Mouse (Mus musculus) limb, embryonic 12.5 days (tissue): ENCODE measurements around the gene Alpl. TPM values are rescaled to one million over a fixed set of nuclear protein-coding genes. Genes with fewer than 3 reads are reported as not detected.

ENCODE experiments used
- ATAC-seq: fragments of 200-750 bp; cut with Nextera tagmentation; 2 replicates; pipeline ENCODE4 v1.8.0; 2017; ENCODE audit warnings: low read depth, moderate TSS enrichment; ENCODE audit not compliant: insufficient number of reproducible peaks, insufficient read depth, low FRiP score, low TSS enrichment
- H3K27ac ChIP-seq: fragments of 300-500 bp; sonication (generic); 2 replicates; pipeline ENCODE4 v1.5.1; 2016; ENCODE audit warnings: mild to moderate bottlenecking, moderate library complexity
- H3K27me3 ChIP-seq: fragments of 300-500 bp; sonication (generic); 2 replicates; pipeline ENCODE4 v1.6.1; 2016; ENCODE audit warnings: mild to moderate bottlenecking, moderate library complexity
- H3K36me3 ChIP-seq: fragments of 300-500 bp; sonication (generic); 2 replicates; pipeline ENCODE4 v1.6.1; 2016; ENCODE audit warnings: mild to moderate bottlenecking, moderate library complexity
- H3K4me1 ChIP-seq: fragments of 300-500 bp; sonication (generic); replicated peaks from 2 replicates; pipeline ENCODE4 v1.6.1; 2016
- H3K4me2 ChIP-seq: fragments of 300-500 bp; sonication (generic); 2 replicates; pipeline ENCODE4 v1.6.1; 2016; ENCODE audit warnings: mild to moderate bottlenecking, moderate library complexity
- H3K4me3 ChIP-seq: fragments of 300-500 bp; sonication (generic); replicated peaks from 2 replicates; pipeline ENCODE4 v1.5.1; 2016; ENCODE audit warnings: mild to moderate bottlenecking
- H3K9ac ChIP-seq: fragments of 300-500 bp; sonication (generic); replicated peaks from 2 replicates; pipeline ENCODE4 v1.6.1; 2016; ENCODE audit warnings: mild to moderate bottlenecking, moderate library complexity
- H3K9me3 ChIP-seq: fragments of 300-500 bp; sonication (generic); 2 replicates; pipeline ENCODE4 v1.6.1; 2016; ENCODE audit warnings: mild to moderate bottlenecking, moderate library complexity
- WGBS: fragments of 180-500 bp; shearing (Covaris S2); methylation state at CpG from one replicate; pipeline ENCODE4 v1.1.7; 2016; 5-methylcytosine and 5-hydroxymethylcytosine counted together
- polyA plus RNA-seq: library from polyadenylated mRNA; unstranded; fragments of >200 nt; fragmentation: Nextera tagmentation; extraction: Ambion mirVana; gene quantifications from 2 replicates; pipeline ENCODE4 v1.2.1, GENCODE M21; 2016

Alpl gene
- polyA plus RNA-seq, 1 experiment from 2014 or later, result 2.3 TPM

GRCm38 (mm10) chr4:137823542-137823941 lies 27.4 kb upstream of the Alpl start:
- Histone ChIP-seq H3K27me3 (peaks cover 7% of the 10 kb centered on the region; the same call in 1 of the 2 replicates), H3K4me1 (no peaks in the 10 kb centered on the region), H3K4me3 (no peak overlapping the region), H3K9ac (no peak overlapping the region), H3K27ac (no peak overlapping the region), H3K9me3 (0 out of 2 replicates have a peak, but pooled peaks cover 5% of the 10 kb centered on the region), H3K4me2 (no peak overlapping the region), H3K36me3 (no peaks in the 10 kb centered on the region)
- 88% methylated on average over 3 of the region's 3 CpGs for WGBS
- ATAC-seq, result no peak

DNA sequence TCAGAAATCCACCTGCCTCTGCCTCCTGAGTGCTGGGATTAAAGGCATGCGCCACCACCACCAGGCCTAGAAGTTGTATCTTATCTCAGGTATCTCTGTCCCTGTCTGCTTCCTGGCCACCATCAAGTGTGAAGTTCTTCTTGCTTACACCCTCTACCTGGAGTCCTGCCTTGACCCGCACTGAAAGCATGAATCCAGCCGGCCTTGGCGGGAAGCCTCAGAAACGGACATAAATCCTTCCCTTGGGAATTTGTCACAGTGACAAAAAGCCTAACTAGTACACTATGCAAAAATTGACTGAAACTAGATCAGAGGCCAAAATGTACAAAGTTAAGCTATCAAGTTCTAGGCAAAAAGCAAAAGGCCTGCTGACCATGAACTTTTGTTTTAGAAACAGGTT lies 26.4 kb upstream of the Alpl start:
- ATAC-seq, result no peak

DNA sequence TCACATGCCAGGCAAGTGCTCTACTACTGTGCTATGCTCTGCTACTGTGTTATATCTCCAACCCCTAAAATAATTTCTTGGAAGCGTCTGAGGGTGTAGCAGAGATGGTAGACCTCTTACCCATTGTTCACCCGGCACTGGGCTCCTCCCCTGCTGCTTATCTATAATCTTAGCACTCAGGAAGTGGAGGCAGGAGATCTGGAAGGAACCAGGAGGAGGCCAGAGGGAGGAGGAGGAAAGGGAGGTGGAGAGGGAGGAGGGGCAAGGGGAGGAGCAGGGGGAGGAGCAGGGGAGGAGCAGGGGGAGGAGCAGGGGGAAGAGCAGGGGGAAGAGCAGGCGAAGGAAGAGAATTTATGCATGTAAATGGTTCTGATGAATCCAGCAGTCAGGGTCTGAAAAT lies 24.5 kb upstream of the Alpl start:
- Histone ChIP-seq H3K4me1 (no peaks in the 10 kb centered on the region), H3K27ac (no peak overlapping the region), H3K4me2 (no peak overlapping the region), H3K27me3 (no peaks in the 10 kb centered on the region), H3K36me3 (no peaks in the 10 kb centered on the region), H3K9me3 (0 out of 2 replicates have a peak, but pooled peaks cover 5% of the 10 kb centered on the region), H3K4me3 (no peak overlapping the region), H3K9ac (no peak overlapping the region)
- 60% methylated on average over 3 of the region's 3 CpGs for WGBS
- ATAC-seq, result no peak

More for the DNA sequence above, 26.4 kb upstream of the Alpl start:
- H3K27me3 ChIP-seq, result 0 out of 2 replicates have a peak, but pooled peaks cover 3% of the 10 kb centered on the region
- no peaks in the 10 kb centered on the region for H3K4me1 ChIP-seq
- no peak overlapping the region for H3K9ac ChIP-seq
- 0 out of 2 replicates have a peak, but pooled peaks cover 5% of the 10 kb centered on the region for H3K9me3 ChIP-seq
- WGBS, result 91% methylated on average over 5 of the region's 5 CpGs
- no peak overlapping the region for H3K4me2 ChIP-seq
- H3K27ac ChIP-seq, result no peak overlapping the region
- H3K4me3 ChIP-seq, result no peak overlapping the region
- no peaks in the 10 kb centered on the region for H3K36me3 ChIP-seq

GRCm38 (mm10) chr4:137819487-137819886 lies 23.3 kb upstream of the Alpl start:
- no peaks in the 10 kb centered on the region for H3K4me1 ChIP-seq
- ATAC-seq, result no peak
- WGBS, result 92% methylated on average over 2 of the region's 2 CpGs

GRCm38 (mm10) chr4:137818341-137818740 lies 22.2 kb upstream of the Alpl start:
- H3K36me3 ChIP-seq, result no peaks in the 10 kb centered on the region
- no peak overlapping the region for H3K27ac ChIP-seq
- H3K4me3 ChIP-seq, result no peak overlapping the region
- H3K9ac ChIP-seq, result no peak overlapping the region
- no peaks in the 10 kb centered on the region; the same call in 1 of the 2 replicates for H3K4me1 ChIP-seq
- H3K27me3 ChIP-seq, result no peaks in the 10 kb centered on the region; the same call in 1 of the 2 replicates
- H3K9me3 ChIP-seq, result 0 out of 2 replicates have a peak, but pooled peaks cover 5% of the 10 kb centered on the region
- no peak overlapping the region for H3K4me2 ChIP-seq
- ATAC-seq, result no peak
- WGBS, result 91% methylated on average over 3 of the region's 3 CpGs

More at GRCm38 (mm10) chr4:137819487-137819886, 23.3 kb upstream of the Alpl start:
- no peaks in the 10 kb centered on the region for H3K36me3 ChIP-seq
- H3K27ac ChIP-seq, result no peak overlapping the region
- H3K9me3 ChIP-seq, result 0 out of 2 replicates have a peak, but pooled peaks cover 5% of the 10 kb centered on the region
- H3K27me3 ChIP-seq, result no peaks in the 10 kb centered on the region
- H3K9ac ChIP-seq, result no peak overlapping the region
- no peak overlapping the region for H3K4me2 ChIP-seq
- H3K4me3 ChIP-seq, result no peak overlapping the region

DNA sequence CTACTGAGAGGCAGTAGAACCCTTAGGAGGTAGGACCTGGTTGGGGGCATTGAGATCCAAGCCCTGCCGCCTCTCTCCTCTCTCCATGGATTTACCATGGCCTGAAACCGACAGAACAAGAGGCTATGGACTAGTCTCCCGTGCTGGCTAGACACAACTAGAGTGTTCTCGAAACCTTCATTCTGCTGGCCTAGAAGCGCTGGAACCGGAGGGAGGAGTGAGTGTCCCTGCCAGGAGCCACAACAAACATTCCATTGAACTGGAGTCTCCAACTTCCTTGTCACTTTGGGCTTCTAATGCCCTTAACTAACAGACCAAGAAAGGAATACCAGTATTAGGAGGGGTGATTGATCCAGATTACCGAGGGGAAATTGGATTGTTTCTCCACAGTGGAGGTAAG lies 20.0 kb upstream of the Alpl start:
- 74% methylated on average over 7 of the region's 7 CpGs for WGBS
- H3K4me1 ChIP-seq, result no peaks in the 10 kb centered on the region; the same call in 1 of the 2 replicates

DNA sequence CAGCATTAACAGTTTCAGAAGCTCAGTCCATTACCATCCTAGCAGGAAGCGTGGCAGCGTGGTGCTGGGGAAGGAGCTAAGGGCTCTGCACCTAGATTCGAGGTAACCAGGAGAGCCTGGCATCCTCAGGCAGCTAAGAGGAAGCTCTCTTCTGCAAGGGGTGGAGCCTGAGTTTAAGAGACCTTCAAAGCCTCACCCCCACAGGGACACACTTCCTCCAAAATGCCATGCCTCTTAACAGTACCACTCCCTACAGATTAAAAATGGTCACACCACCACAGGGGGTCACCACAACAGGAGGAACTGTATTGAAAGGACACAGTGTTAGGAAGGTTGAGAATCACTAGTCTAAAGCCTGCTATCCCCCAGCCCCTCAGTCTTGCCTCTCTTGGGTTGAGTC lies 19.3 kb upstream of the Alpl start:
- Histone ChIP-seq H3K4me2 (no peak overlapping the region), H3K27ac (no peak overlapping the region), H3K9ac (no peak overlapping the region), H3K4me3 (no peak overlapping the region), H3K27me3 (peaks cover 9% of the 10 kb centered on the region), H3K4me1 (no peaks in the 10 kb centered on the region; the same call in 1 of the 2 replicates), H3K36me3 (no peaks in the 10 kb centered on the region), H3K9me3 (0 out of 2 replicates have a peak, but pooled peaks cover 5% of the 10 kb centered on the region)
- WGBS, result 61% methylated on average over 3 of the region's 3 CpGs
- no peak for ATAC-seq

More for the DNA sequence above, 20.0 kb upstream of the Alpl start:
- no peak overlapping the region for H3K4me3 ChIP-seq
- no peak overlapping the region for H3K4me2 ChIP-seq
- 0 out of 2 replicates have a peak, but pooled peaks cover 5% of the 10 kb centered on the region for H3K9me3 ChIP-seq
- no peak overlapping the region for H3K27ac ChIP-seq
- peaks cover 8% of the 10 kb centered on the region for H3K27me3 ChIP-seq
- H3K9ac ChIP-seq, result no peak overlapping the region
- ATAC-seq, result no peak
- H3K36me3 ChIP-seq, result no peaks in the 10 kb centered on the region

- H3K27me3 ChIP-seq, result peaks cover 16% of the 10 kb centered on the region
Measured at GRCm38 (mm10) chr4:137814140-137814539, 18.0 kb upstream of the Alpl start.

GRCm38 (mm10) chr4:137812946-137813708 lies 16.9 kb upstream of the Alpl start:
- H3K36me3 ChIP-seq, result no peaks in the 10 kb centered on the region
- WGBS, result 65% methylated on average over 13 of the region's 13 CpGs
- H3K4me2 ChIP-seq, result no peak overlapping the region
- no peaks in the 10 kb centered on the region; the same call in 1 of the 2 replicates for H3K4me1 ChIP-seq
- H3K9ac ChIP-seq, result no peak overlapping the region
- peaks cover 16% of the 10 kb centered on the region for H3K27me3 ChIP-seq
- H3K27ac ChIP-seq, result no peak overlapping the region
- no peaks in the 10 kb centered on the region for H3K9me3 ChIP-seq
- ATAC-seq, result no peak
- H3K4me3 ChIP-seq, result no peak overlapping the region

More at GRCm38 (mm10) chr4:137814140-137814539, 18.0 kb upstream of the Alpl start:
- no peaks in the 10 kb centered on the region for H3K9me3 ChIP-seq
- no peak overlapping the region for H3K4me2 ChIP-seq
- no peaks in the 10 kb centered on the region; the same call in 1 of the 2 replicates for H3K4me1 ChIP-seq
- H3K27ac ChIP-seq, result no peak overlapping the region
- ATAC-seq, result no peak
- H3K36me3 ChIP-seq, result no peaks in the 10 kb centered on the region
- H3K9ac ChIP-seq, result no peak overlapping the region
- H3K4me3 ChIP-seq, result no peak overlapping the region
- 72% methylated on average over 7 of the region's 7 CpGs for WGBS

DNA sequence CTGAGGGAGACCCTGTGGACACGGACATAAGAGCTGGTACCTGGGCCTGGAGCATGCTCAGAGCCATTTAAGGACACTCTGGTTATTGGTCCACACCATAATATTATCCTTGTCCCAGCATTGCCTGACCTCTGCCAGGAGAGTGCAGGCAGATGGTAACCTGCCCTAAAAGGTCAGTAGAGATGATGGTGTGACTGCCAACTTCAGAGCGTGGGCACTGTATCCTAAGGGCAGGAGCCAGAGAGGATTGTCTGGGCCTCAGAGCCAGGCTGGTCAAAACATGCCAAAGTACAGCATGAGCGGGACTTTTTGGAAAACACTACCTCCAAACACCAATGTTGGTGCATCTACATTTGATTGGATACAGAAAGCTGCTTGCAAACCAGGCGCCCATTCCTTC lies 13.8 kb upstream of the Alpl start:
- no peak for ATAC-seq
- Histone ChIP-seq H3K36me3 (no peaks in the 10 kb centered on the region), H3K4me3 (no peak overlapping the region), H3K4me1 (peaks cover 9% of the 10 kb centered on the region), H3K27me3 (peaks cover 25% of the 10 kb centered on the region), H3K9ac (no peak overlapping the region), H3K9me3 (peaks cover 3% of the 10 kb centered on the region; the same call in 1 of the 2 replicates), H3K27ac (no peak overlapping the region), H3K4me2 (no peak overlapping the region)
- WGBS, result 80% methylated on average over 4 of the region's 4 CpGs

DNA sequence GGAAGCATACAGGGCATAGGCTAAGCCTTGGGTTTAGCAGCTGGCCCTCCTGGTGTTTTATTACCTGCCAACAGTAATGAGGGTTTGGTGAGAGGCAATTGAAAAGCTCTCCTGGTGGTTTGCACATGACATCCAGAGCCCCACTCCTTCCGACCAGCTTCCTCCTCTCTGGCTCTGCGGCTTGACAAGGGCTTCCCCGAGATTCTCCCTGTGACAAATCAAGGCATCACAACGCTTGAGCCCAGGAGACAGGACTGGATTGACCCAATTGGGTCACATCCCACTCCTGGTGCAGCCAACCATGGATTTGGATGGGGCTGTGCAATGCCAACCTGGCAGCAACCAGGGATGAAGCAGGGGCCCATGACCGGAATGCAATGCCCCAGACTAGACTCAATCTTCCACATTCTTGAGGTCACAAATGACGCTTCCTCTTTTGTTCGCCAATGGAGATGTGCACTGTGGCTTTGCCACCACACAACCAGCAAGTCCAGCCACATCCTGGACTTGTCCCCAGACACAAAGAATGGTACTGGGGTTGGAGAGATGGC lies 11.2 kb upstream of the Alpl start:
- peaks cover 25% of the 10 kb centered on the region for H3K27me3 ChIP-seq
- H3K27ac ChIP-seq, result no peak overlapping the region
- no peak for ATAC-seq
- no peak overlapping the region for H3K9ac ChIP-seq
- peaks cover 9% of the 10 kb centered on the region for H3K4me1 ChIP-seq
- peaks cover 3% of the 10 kb centered on the region; the same call in 1 of the 2 replicates for H3K9me3 ChIP-seq
- WGBS, result 44% methylated on average over 7 of the region's 7 CpGs
- no peak overlapping the region for H3K4me2 ChIP-seq
- H3K36me3 ChIP-seq, result no peaks in the 10 kb centered on the region
- no peak overlapping the region for H3K4me3 ChIP-seq
